In genomic region chr12:108435444-108436015, GRCm38 (mm10) we compare ENCODE assay signal across 12 mouse cellular contexts.
DNase-seq lines count a peak whose midpoint lies in the region; ATAC-seq and TF ChIP-seq lines count a peak whose summit lies in the region.
"Had no signal": no experiment of that assay in that cellular context is flagged by ENCODE, and none has a peak within 500 bp of the region (broad histone marks: within the 10 kb centered on the region; RNA-seq: fewer than 3 reads in every experiment).

No protein-coding gene starts in this region.

- no peak for DNase-seq in forebrain, embryonic 11.5 days (ENCODE audit: low spot score)
- DNase-seq in kidney, adult 2 months = peak; percentile 27
- DNase-seq in kidney, postnatal 25 days = no peak
- DNase-seq in midbrain, embryonic 10.5 days (ENCODE audit: low spot score) = no peak
- DNase-seq in midbrain, postnatal 0 days (ENCODE audit: low spot score) = no peak
- DNase-seq in embryo, embryonic 10 days (ENCODE audit: low spot score) = no peak
- DNase-seq: adrenal gland, adult 8-10 months; cerebellum, adult 11 months; gastrocnemius, postnatal 36 days; left cerebral cortex, postnatal 4 days had no signal

- H3K4me1 ChIP-seq in forebrain, embryonic 15.5 days = peaks cover 43% of the 10 kb centered on the region
- H3K4me1 ChIP-seq in forebrain, embryonic 11.5 days (replicated peaks; ENCODE audit: control insufficient read depth, insufficient read depth, low read length) = peaks cover 20% of the 10 kb centered on the region; the same call in 1 of the 2 replicates
- no peaks in the 10 kb centered on the region for H3K4me1 ChIP-seq in kidney, adult 2 months (ENCODE audit: control insufficient read depth, insufficient read depth, low read length)
- peaks cover 81% of the 10 kb centered on the region for H3K4me1 ChIP-seq in midbrain, embryonic 10.5 days
- peaks cover 8% of the 10 kb centered on the region for H3K4me1 ChIP-seq in midbrain, postnatal 0 days (ENCODE audit: insufficient read depth, low read length)
- H3K4me1 ChIP-seq in stomach, embryonic 14.5 days (ENCODE audit: control insufficient read depth, insufficient read depth, low read length) = peaks cover 42% of the 10 kb centered on the region

- no peaks in the 10 kb centered on the region for H3K36me3 ChIP-seq in forebrain, embryonic 15.5 days
- no peaks in the 10 kb centered on the region for H3K36me3 ChIP-seq in forebrain, embryonic 11.5 days (ENCODE audit: control insufficient read depth, insufficient read depth, low read length)
- H3K36me3 ChIP-seq in kidney, adult 2 months (ENCODE audit: control insufficient read depth, insufficient read depth, low read length) = no peaks in the 10 kb centered on the region
- H3K36me3 ChIP-seq in midbrain, embryonic 10.5 days = peaks cover 3% of the 10 kb centered on the region; the same call in 1 of the 2 replicates
- H3K36me3 ChIP-seq in midbrain, postnatal 0 days (ENCODE audit: insufficient read depth, low read length) = no peaks in the 10 kb centered on the region
- H3K36me3 ChIP-seq in stomach, embryonic 14.5 days (ENCODE audit: control insufficient read depth, insufficient read depth, low read length) = no peaks in the 10 kb centered on the region

- no peak for TF ChIP-seq CTCF in kidney, adult 2 months (conservative IDR thresholded peaks at IDR 0.05; ENCODE audit: insufficient read depth, insufficient read length, low read depth, low read length)
- TF ChIP-seq CTCF in midbrain, postnatal 0 days (IDR thresholded peaks at IDR 0.05) = no peak

- H3K4me3 ChIP-seq in forebrain, embryonic 15.5 days = no peak overlapping the region
- no peak overlapping the region for H3K4me3 ChIP-seq in forebrain, embryonic 11.5 days (ENCODE audit: low read depth, low read length)
- no peak overlapping the region for H3K4me3 ChIP-seq in kidney, adult 2 months (ENCODE audit: insufficient read depth, low read depth, low read length)
- no peak overlapping the region for H3K4me3 ChIP-seq in midbrain, embryonic 10.5 days
- no peak overlapping the region for H3K4me3 ChIP-seq in midbrain, postnatal 0 days (ENCODE audit: low read depth, low read length)
- no peak overlapping the region for H3K4me3 ChIP-seq in stomach, embryonic 14.5 days (ENCODE audit: low read depth, low read length)

- WGBS in forebrain, embryonic 15.5 days = 59% methylated on average over 12 of the region's 12 CpGs
- WGBS in forebrain, embryonic 11.5 days = 57% methylated on average over 12 of the region's 12 CpGs
- 70% methylated on average over 12 of the region's 12 CpGs for WGBS in kidney, adult 2 months
- 45% methylated on average over 12 of the region's 12 CpGs for WGBS in midbrain, embryonic 10.5 days
- WGBS in midbrain, postnatal 0 days = 40% methylated on average over 12 of the region's 12 CpGs
- WGBS in stomach, embryonic 14.5 days = 61% methylated on average over 12 of the region's 12 CpGs

- ATAC-seq in forebrain, embryonic 15.5 days (replicated peaks) = no peak
- no peak for ATAC-seq in forebrain, embryonic 11.5 days (replicated peaks; ENCODE audit: low FRiP score)
- no peak for ATAC-seq in midbrain, postnatal 0 days (ENCODE audit: low FRiP score)
- ATAC-seq in stomach, embryonic 14.5 days (ENCODE audit: insufficient number of reproducible peaks, insufficient read depth, low FRiP score, low read depth) = no peak

- H3K27me3 ChIP-seq in forebrain, embryonic 15.5 days = no peaks in the 10 kb centered on the region
- H3K27me3 ChIP-seq in forebrain, embryonic 11.5 days (ENCODE audit: control insufficient read depth, insufficient read depth, low read length) = no peaks in the 10 kb centered on the region
- no peaks in the 10 kb centered on the region for H3K27me3 ChIP-seq in kidney, adult 2 months (replicated peaks; ENCODE audit: control insufficient read depth, insufficient read depth, low read length)
- H3K27me3 ChIP-seq in midbrain, embryonic 10.5 days (ENCODE audit: low read depth, poor library complexity, severe bottlenecking) = no peaks in the 10 kb centered on the region
- H3K27me3 ChIP-seq in midbrain, postnatal 0 days (ENCODE audit: insufficient read depth, low read length) = no peaks in the 10 kb centered on the region
- H3K27me3 ChIP-seq in stomach, embryonic 14.5 days (ENCODE audit: control insufficient read depth, insufficient read depth, low read length) = no peaks in the 10 kb centered on the region

- no peaks in the 10 kb centered on the region for H3K9me3 ChIP-seq in forebrain, embryonic 15.5 days
- H3K9me3 ChIP-seq in forebrain, embryonic 11.5 days (ENCODE audit: control insufficient read depth, low read length) = no peaks in the 10 kb centered on the region
- no peaks in the 10 kb centered on the region for H3K9me3 ChIP-seq in midbrain, embryonic 10.5 days (replicated peaks)
- H3K9me3 ChIP-seq in midbrain, postnatal 0 days (ENCODE audit: low read length) = no peaks in the 10 kb centered on the region
- H3K9me3 ChIP-seq in stomach, embryonic 14.5 days (ENCODE audit: control insufficient read depth, low read depth, low read length) = no peaks in the 10 kb centered on the region

- H3K27ac ChIP-seq in forebrain, embryonic 15.5 days (replicated peaks) = peak overlapping the region; percentile 80
- H3K27ac ChIP-seq in forebrain, embryonic 11.5 days (ENCODE audit: low read depth, low read length) = no peak overlapping the region
- 0 out of 2 replicates have a peak overlapping the region, but pooled peaks have one; percentile 48 for H3K27ac ChIP-seq in kidney, adult 2 months (ENCODE audit: insufficient read depth, low read depth, low read length)
- peak overlapping the region; percentile 64 for H3K27ac ChIP-seq in midbrain, embryonic 10.5 days (replicated peaks)
- H3K27ac ChIP-seq in midbrain, postnatal 0 days (ENCODE audit: low read depth, low read length) = no peak overlapping the region
- peak overlapping the region; percentile 94 for H3K27ac ChIP-seq in stomach, embryonic 14.5 days (ENCODE audit: low read length)

- TF ChIP-seq POLR2A in kidney, adult 2 months (IDR thresholded peaks at IDR 0.05; ENCODE audit: low read depth, low read length) = no peak

- no peak overlapping the region for H3K9ac ChIP-seq in forebrain, embryonic 15.5 days (replicated peaks)
- H3K9ac ChIP-seq in forebrain, embryonic 11.5 days (ENCODE audit: low read length) = no peak overlapping the region
- H3K9ac ChIP-seq in midbrain, postnatal 0 days (replicated peaks; ENCODE audit: low read length, poor library complexity, severe bottlenecking) = no peak overlapping the region
- H3K9ac ChIP-seq in stomach, embryonic 14.5 days (replicated peaks; ENCODE audit: low read depth, low read length) = no peak overlapping the region

- H3K4me2 ChIP-seq in forebrain, embryonic 15.5 days (replicated peaks) = no peak overlapping the region
- no peak overlapping the region for H3K4me2 ChIP-seq in forebrain, embryonic 11.5 days (ENCODE audit: low read depth, low read length, severe bottlenecking)
- H3K4me2 ChIP-seq in midbrain, postnatal 0 days (ENCODE audit: low read depth, low read length, poor library complexity, severe bottlenecking) = no peak overlapping the region
- H3K4me2 ChIP-seq in stomach, embryonic 14.5 days (replicated peaks; ENCODE audit: low read depth, low read length) = no peak overlapping the region

Comparison
In these comparisons a context has a peak if more than half of its experiments do, and no peak if none do; other contexts are left out.
1. H3K27ac ChIP-seq: peak in forebrain, embryonic 15.5 days (single experiment), kidney, adult 2 months (single experiment), midbrain, embryonic 10.5 days (single experiment) and stomach, embryonic 14.5 days (single experiment); none in forebrain, embryonic 11.5 days (single experiment) and midbrain, postnatal 0 days (single experiment).